Mouse (Mus musculus) layer of hippocampus, adult 9-11 months (tissue): ENCODE measurements at regions not wholly inside any gene's neighbourhood (a gene's known extent, or its start where the extent isn't known, plus 50 kb on each side); places are given as distances from the start of the nearest gene placed in this dataset.
A peak's percentile ranks its signal among the peaks of the same experiment; 100 is the strongest.

Source experiments
- DNase-seq: peaks from one replicate; pipeline ENCODE4 v3.0.0; 2022

DNA sequence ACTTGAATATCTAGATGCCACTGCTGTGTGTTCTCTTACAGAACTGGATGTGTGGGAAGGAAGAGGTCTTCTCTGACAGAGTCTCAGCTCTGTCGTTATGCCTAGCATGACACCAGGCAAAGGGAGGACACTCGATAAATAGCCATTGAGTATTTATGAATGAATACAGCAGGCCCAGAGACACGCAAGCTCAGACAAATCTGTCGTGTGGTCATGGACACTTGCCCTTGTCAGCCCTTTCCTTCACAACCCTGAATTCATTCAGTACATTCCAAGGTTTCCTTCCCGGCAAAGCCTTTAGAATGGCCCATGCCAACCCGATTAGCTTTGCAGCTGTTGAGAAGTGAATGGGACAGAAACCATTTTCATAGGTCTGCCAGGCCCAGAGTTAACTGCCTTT, 176.1 kb upstream of the 1700066M21Rik start:
- DNase-seq = no peak

DNA sequence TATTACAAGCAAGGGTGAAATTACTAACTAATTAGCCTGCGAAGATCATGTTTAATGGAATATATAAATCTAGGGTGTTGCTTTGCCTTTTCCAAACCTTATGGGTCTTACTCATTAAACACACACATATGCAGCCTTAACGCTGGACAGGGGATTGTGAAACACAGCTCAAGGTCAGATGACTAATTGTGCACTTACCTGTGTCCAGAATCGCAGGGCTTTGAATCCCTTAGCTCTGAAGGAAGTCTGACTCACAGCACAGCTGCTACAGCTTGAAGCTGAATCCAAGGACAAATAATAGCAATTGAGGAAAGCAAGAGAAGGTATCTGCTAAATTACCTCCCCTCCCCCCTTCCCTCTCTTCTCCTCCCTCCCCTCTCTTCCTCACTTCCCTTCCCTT, 173.1 kb upstream of the 1700066M21Rik start:
- DNase-seq = no peak

- DNase-seq = peak; percentile 57
These were observed 172.0 kb upstream of the 1700066M21Rik start for GRCm38 (mm10) chr1:57205198-57205987.

DNA sequence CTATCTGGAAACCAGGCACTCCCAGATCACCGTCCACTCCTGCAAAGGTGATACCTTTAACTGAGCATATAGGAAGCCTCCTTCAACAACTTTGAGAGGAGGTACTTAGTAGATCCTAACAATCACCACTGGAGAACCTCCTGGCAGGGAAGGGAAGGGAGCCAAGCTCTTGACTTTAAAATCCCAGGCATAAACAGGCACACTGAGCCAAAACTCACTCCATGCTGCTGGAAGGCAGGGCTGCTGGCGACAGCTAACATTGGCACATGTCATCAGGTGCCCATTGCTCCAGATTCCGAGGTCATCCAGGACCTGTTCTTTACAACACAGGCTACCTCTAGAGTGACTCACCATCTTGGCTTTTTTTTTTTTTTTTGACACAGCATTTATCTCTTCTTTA, 170.9 kb upstream of the 1700066M21Rik start:
- no peak for DNase-seq

DNA sequence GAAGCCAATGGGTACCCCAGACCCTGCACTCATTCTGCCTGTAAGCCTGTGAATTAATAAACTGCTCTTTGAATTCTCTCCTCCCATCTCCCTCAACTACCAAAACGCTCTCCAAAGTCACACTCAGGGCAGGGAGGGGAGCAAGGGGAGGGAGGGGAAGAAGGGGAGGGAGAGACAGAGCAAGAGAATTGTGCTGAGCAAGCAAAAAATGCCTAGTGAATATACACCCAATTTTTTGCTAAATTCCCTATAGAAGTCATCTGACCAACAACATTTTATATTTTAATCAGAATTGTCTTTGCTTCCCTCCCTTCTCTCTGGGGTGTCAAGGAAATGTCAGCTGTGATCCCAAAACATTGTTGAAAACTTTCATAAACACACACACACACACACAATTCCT, 170.5 kb upstream of the 1700066M21Rik start:
- DNase-seq = no peak

DNA sequence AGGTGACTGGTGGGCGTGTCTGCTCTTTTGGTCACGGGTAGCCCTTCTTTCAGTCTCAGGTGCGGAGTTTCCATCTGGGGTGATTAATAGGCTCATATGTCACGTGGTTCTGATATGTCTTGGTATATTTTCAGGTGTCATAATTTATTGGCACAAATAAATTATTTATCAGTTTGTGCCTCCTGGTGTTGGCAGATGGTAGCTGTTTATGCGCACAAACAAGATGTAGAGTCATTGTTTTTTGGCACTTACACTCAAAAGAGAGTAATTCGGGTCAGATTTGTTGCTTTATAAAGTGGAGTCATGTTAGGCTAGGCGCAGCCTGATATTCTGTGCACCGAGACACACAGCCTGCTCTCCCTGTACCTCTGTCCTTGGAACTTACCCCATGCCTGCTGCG, 169.0 kb upstream of the 1700066M21Rik start:
- no peak for DNase-seq

GRCm38 (mm10) chr1:57209281-57209680, 168.1 kb upstream of the 1700066M21Rik start:
- no peak for DNase-seq

- no peak for DNase-seq
These were observed 166.4 kb upstream of the 1700066M21Rik start for GRCm38 (mm10) chr1:57211046-57211445.

- no peak for DNase-seq
These were observed 164.0 kb upstream of the 1700066M21Rik start for GRCm38 (mm10) chr1:57213428-57213874.

- no peak for DNase-seq
These were observed 163.2 kb upstream of the 1700066M21Rik start for GRCm38 (mm10) chr1:57214266-57214665.

- DNase-seq = no peak
These were observed 159.8 kb upstream of the 1700066M21Rik start for GRCm38 (mm10) chr1:57217656-57218055.

DNA sequence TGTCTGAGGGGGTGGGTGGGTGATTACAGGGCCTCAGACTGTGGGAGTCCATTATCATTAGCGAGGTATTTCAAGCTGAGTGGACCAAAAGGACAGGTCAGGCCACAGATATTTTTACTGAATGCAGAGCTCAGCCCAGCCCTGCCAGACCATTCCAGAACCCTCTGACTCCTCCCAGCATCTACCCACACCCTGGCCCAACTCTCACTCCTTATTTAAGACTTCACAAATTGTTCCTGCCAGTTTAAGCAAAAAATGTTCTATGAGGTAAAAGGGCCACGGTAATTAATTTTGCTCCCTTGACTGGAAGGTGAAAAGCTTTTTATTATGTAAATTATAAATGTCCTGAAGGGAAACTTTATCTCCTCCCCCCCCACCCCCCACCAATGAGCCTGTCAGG, 159.3 kb upstream of the 1700066M21Rik start:
- DNase-seq = no peak

DNA sequence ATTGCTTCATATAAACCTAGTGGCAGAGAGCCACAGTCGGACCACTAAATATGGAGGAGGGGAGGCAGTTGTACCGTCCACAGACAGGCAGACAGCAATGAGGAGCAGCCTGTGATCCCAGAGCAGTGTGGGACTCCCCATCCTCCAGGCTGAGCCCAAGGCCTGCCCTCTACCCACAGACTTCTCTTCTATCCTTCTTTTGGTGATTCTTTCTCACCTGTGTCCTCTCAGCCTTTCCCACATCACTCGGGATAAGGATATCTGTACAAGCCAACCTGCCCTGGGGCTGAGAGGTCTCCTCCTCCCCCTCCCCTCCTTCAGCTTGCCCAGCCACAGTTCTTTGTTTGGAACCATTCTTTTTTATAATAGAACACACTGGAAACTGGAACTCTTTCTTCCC, 158.8 kb upstream of the 1700066M21Rik start:
- DNase-seq = no peak

DNA sequence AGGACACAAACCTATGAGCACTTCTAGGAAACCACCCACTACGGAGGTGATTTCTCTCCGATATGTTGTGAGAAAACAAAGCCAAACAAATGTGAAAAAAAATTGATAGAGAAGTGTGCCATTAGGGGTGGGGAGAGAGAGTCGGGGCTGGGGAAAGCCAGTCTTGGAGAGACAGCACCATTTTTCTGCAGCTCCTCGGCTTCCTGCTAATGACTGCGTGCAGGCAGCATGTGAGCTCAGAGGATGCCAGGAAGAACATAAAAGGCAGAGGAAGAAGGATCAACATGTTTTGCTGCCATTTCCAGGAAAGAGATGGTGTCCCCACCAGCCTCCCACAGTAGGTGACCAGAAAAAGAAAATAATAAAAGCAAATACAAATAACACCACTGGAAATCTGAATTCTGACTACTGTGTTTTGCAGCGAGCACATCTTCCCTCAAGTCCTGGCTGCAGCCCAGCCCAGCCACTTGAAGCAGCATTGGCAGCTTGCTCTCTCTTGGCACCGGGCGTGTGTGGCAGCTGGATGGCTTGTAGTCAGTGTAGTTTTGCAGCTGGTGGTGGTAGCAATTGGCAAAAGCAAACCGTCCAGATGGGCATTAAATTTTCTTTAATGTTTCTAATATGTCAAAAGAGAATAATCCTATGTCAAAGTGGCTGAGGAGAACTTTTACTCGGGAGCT, 152.9 kb upstream of the 1700066M21Rik start:
- peak; percentile 85 for DNase-seq

- DNase-seq = no peak
These were observed 133.6 kb upstream of the 1700066M21Rik start for GRCm38 (mm10) chr1:57243607-57244408.

GRCm38 (mm10) chr1:57259626-57260025, 117.8 kb upstream of the 1700066M21Rik start:
- no peak for DNase-seq

GRCm38 (mm10) chr1:57265012-57265760, 112.2 kb upstream of the 1700066M21Rik start:
- peak; percentile 30 for DNase-seq

GRCm38 (mm10) chr1:57266695-57267094, 110.7 kb upstream of the 1700066M21Rik start:
- no peak for DNase-seq

- no peak for DNase-seq
These were observed 109.6 kb upstream of the 1700066M21Rik start for GRCm38 (mm10) chr1:57267851-57268250.

GRCm38 (mm10) chr1:57269679-57270354, 107.6 kb upstream of the 1700066M21Rik start:
- peak; percentile 77 for DNase-seq

- DNase-seq = no peak
These were observed 104.8 kb upstream of the 1700066M21Rik start for GRCm38 (mm10) chr1:57272593-57272992.

DNA sequence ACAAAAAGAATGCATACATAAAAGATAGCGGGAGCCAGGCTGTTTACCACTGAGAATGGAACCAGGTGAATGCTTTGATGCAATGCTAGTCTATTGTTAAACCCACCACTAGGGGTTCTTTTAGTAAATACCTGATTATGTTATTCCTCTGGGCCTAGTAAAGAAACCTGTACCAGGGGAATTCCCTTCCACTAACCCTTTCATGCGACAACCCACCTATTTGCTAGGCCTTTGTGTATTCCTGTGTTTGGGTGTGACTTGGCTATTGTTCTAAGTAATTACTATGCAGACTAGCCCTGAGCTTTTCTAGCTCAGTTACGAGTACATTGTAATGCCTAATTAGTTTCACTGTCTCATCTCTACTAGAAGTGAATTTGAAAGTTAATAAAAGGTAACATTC, 95.9 kb upstream of the 1700066M21Rik start:
- no peak for DNase-seq
